Mouse (Mus musculus) C2C12 (cell line): ENCODE results near the gene Cmtr1. TPM values are rescaled to one million over a fixed set of nuclear protein-coding genes. Genes with fewer than 3 reads are reported as not detected.

Source experiments
- H3K27me3 ChIP-seq: one replicate; pipeline ENCODE4 v1.6.1; 2011; ENCODE audit not compliant: control insufficient read depth, insufficient read depth, insufficient read length
- H3K36me3 ChIP-seq: one replicate; pipeline ENCODE4 v1.6.1; 2011; ENCODE audit not compliant: control insufficient read depth, insufficient read depth
- H3K4me3 ChIP-seq: one replicate; pipeline ENCODE4 v1.5.1; 2011; ENCODE audit warnings: mild to moderate bottlenecking, control low read depth; ENCODE audit not compliant: poor library complexity, insufficient read depth, severe bottlenecking
- H3K79me2 ChIP-seq: one replicate; pipeline ENCODE4 v1.6.1; 2011; ENCODE audit not compliant: control insufficient read depth, insufficient read depth
- H3K79me3 ChIP-seq: one replicate; pipeline ENCODE4 v1.6.1; 2011; ENCODE audit warnings: low read depth, control low read depth
- H3ac ChIP-seq: one replicate; pipeline ENCODE3; 2011; ENCODE audit warnings: low read depth; ENCODE audit not compliant: control insufficient read depth, insufficient read length
- CEBPB ChIP-seq: IDR thresholded peaks from one replicate; pipeline ENCODE4 v1.6.1; 2011; ENCODE audit warnings: low read depth, mild to moderate bottlenecking, control low read depth, moderate library complexity
- CTCF ChIP-seq: IDR thresholded peaks from one replicate; pipeline ENCODE4 v1.5.1; 2011; ENCODE audit not compliant: control insufficient read depth, insufficient read depth, insufficient read length
- FOSL1 ChIP-seq: IDR thresholded peaks from one replicate; pipeline ENCODE4 v1.8.0; 2011; ENCODE audit warnings: mild to moderate bottlenecking, low read length; ENCODE audit not compliant: poor library complexity, insufficient read depth, severe bottlenecking
- MAX ChIP-seq: IDR thresholded peaks from one replicate; pipeline ENCODE4 v1.6.1; 2011; ENCODE audit warnings: mild to moderate bottlenecking, control low read depth
- MYOD1 ChIP-seq: IDR thresholded peaks from one replicate; pipeline ENCODE4 v1.6.1; 2011; ENCODE audit warnings: low read depth; ENCODE audit not compliant: control insufficient read depth, insufficient read length
- MYOG ChIP-seq: IDR thresholded peaks from one replicate; pipeline ENCODE4 v1.6.1; 2011; ENCODE audit not compliant: control insufficient read depth, insufficient read length; ENCODE audit errors: extremely low read depth
- USF1 ChIP-seq: IDR thresholded peaks from one replicate; pipeline ENCODE4 v1.6.1; 2011; ENCODE audit warnings: low read depth, mild to moderate bottlenecking, control low read depth, moderate library complexity
- polyA plus RNA-seq: library from polyadenylated mRNA; unstranded; fragments of >200 nt; fragmentation: generic; extraction: Trizol; gene quantifications from one replicate; pipeline ENCODE4 v1.2.1, GENCODE M21; 2012; ENCODE audit warnings: missing spikeins

Gene Cmtr1
- polyA plus RNA-seq, 1 experiment: 33.4 TPM

- no peaks in the 10 kb centered on the region for H3K79me2 ChIP-seq
- peaks cover 75% of the 10 kb centered on the region for H3K36me3 ChIP-seq
- no peak overlapping the region for H3ac ChIP-seq
- no peak overlapping the region for H3K4me3 ChIP-seq
- H3K27me3 ChIP-seq: no peaks in the 10 kb centered on the region
- no peaks in the 10 kb centered on the region for H3K79me3 ChIP-seq
- TF ChIP-seq FOSL1 (no peak), CEBPB (no peak), MYOD1 (no peak), MAX (no peak), MYOG (no peak), USF1 (no peak)
Measured at GRCm38 (mm10) chr17:29681669-29682068, 21.3 kb downstream of the Cmtr1 start.

- Histone ChIP-seq H3ac (no peak overlapping the region), H3K36me3 (peaks cover 71% of the 10 kb centered on the region), H3K27me3 (no peaks in the 10 kb centered on the region), H3K79me2 (no peaks in the 10 kb centered on the region), H3K4me3 (no peak overlapping the region), H3K79me3 (no peaks in the 10 kb centered on the region)
- TF ChIP-seq CEBPB (no peak), CTCF (no peak), MYOD1 (no peak), FOSL1 (no peak), USF1 (no peak), MYOG (no peak), MAX (no peak)
Measured at GRCm38 (mm10) chr17:29682261-29682660, 21.9 kb downstream of the Cmtr1 start.

GRCm38 (mm10) chr17:29683127-29683526, 22.7 kb downstream of the Cmtr1 start:
- no peak overlapping the region for H3ac ChIP-seq
- H3K79me2 ChIP-seq: no peaks in the 10 kb centered on the region
- TF ChIP-seq MAX: no peak
- no peak for TF ChIP-seq MYOG
- TF ChIP-seq CTCF: no peak
- no peak for TF ChIP-seq USF1
- no peak for TF ChIP-seq FOSL1
- peaks cover 72% of the 10 kb centered on the region for H3K36me3 ChIP-seq
- no peaks in the 10 kb centered on the region for H3K79me3 ChIP-seq
- no peaks in the 10 kb centered on the region for H3K27me3 ChIP-seq
- H3K4me3 ChIP-seq: no peak overlapping the region

GRCm38 (mm10) chr17:29684275-29684674, 23.9 kb downstream of the Cmtr1 start:
- Histone ChIP-seq H3K4me3 (no peak overlapping the region), H3ac (no peak overlapping the region), H3K79me2 (no peaks in the 10 kb centered on the region), H3K36me3 (peaks cover 69% of the 10 kb centered on the region), H3K79me3 (no peaks in the 10 kb centered on the region), H3K27me3 (no peaks in the 10 kb centered on the region)
- TF ChIP-seq MYOD1 (no peak), USF1 (no peak), CTCF (no peak), MYOG (no peak), FOSL1 (no peak), CEBPB (no peak), MAX (no peak)

- H3K36me3 ChIP-seq: peaks cover 69% of the 10 kb centered on the region
- TF ChIP-seq FOSL1: no peak
- TF ChIP-seq CEBPB: no peak
Measured at GRCm38 (mm10) chr17:29686771-29687170, 26.4 kb downstream of the Cmtr1 start.

GRCm38 (mm10) chr17:29687373-29687772, 27.0 kb downstream of the Cmtr1 start:
- H3ac ChIP-seq: no peak overlapping the region
- H3K79me2 ChIP-seq: no peaks in the 10 kb centered on the region
- H3K36me3 ChIP-seq: peaks cover 65% of the 10 kb centered on the region
- no peak for TF ChIP-seq MYOG
- TF ChIP-seq CTCF: no peak
- TF ChIP-seq USF1: no peak
- TF ChIP-seq MYOD1: no peak
- no peak for TF ChIP-seq MAX
- H3K79me3 ChIP-seq: no peaks in the 10 kb centered on the region
- H3K27me3 ChIP-seq: no peaks in the 10 kb centered on the region
- no peak overlapping the region for H3K4me3 ChIP-seq

More at GRCm38 (mm10) chr17:29686771-29687170, 26.4 kb downstream of the Cmtr1 start:
- Histone ChIP-seq H3ac (no peak overlapping the region), H3K79me3 (no peaks in the 10 kb centered on the region), H3K27me3 (no peaks in the 10 kb centered on the region), H3K79me2 (no peaks in the 10 kb centered on the region), H3K4me3 (no peak overlapping the region)
